Mouse (Mus musculus) monocyte, adult 59 days (primary cell): ENCODE measurements around the gene Zfp982. TPM values are rescaled to one million over a fixed set of nuclear protein-coding genes. Genes with fewer than 3 reads are reported as not detected.

ENCODE experiments used
- total RNA-seq, 2 experiments: library from RNA; stranded (reverse); gene quantifications; one replicate each; pipeline ENCODE4 v1.2.4; 2023

Gene Zfp982
- under 1 TPM in 1 of 2 experiments, not detected in 1; 0.70 TPM for total RNA-seq

DNA sequence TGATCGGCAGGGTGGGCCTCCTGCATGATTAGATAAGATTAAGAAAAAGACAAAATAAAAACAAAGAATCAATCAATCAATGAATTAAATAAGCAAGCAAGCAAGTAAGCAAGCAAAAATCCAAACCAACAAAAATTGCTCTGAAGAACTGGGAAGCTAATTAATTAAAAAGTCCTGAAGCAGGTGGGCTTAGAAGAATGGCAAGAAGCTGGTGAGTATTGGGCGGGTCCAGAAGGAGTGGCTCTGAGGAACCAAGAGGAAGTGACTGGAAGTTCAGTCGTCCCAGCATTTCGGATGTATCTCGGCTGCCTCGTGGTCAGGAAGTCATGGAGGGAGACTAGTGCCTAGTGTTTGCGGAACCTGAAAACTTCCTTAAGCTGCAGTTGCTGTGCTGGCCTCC is at the start of gene Zfp982:
TSS of gene Zfp982 (plus strand) at position 301 of the 400 bp plus-strand sequence.

DNA sequence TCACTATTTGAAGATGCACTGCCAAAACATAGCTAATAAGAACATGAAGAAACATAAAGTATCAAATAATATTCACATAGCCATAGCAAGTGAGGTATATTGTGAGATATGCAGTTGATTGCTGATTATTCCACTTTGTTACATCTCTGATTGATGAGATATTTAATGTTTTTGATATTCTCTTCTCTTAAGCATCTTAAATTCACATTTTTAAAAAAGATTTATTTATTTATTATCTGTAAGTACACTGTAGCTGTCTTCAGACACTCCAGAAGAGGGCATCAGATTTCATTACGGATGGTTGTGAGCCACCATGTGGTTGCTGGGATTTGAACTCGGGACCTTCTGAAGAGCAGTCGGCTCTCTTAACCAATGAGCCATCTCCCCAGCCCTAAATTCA is 47.7 kb downstream of the Zfp982 start, which contains the start of gene Gm16503:
TSS of gene Gm16503 (plus strand) at position 301 of the 400 bp plus-strand sequence.

DNA sequence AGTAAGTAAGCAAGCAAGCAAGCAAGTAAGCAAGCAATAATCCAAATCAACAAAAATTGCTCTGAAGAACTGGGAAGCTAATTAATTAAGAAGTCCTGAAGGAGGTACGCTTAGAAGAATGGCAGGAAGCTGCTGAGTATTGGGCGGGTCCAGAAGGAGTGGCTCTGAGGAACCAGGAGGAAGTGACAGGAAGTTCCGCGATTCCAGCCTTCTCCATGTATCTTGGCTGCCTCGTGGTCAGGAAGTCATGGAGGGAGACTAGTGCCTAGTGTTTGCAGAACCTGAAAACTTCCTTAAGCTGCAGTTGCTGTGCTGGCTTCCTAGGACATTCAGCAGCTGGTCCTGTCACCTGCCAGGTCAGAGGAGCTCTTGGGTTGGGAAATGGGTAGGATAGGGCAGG is 60.9 kb downstream of the Zfp982 start, which contains the start of gene Zfp985:
TSS of gene Zfp985 (plus strand) at position 207 of the 400 bp plus-strand sequence.

Other genes with a start within 250 kb of the Zfp982 start
- gene Zfp988, start 186.7 kb upstream of the Zfp982 start, total RNA-seq, result not detected
- under 1 TPM; 0.55 to 0.84 TPM for gene Zfp978, start 131.1 kb upstream of the Zfp982 start, total RNA-seq
- gene Gm16503, start 47.8 kb downstream of the Zfp982 start, total RNA-seq, result under 1 TPM; 0.13 to 0.21 TPM
- not detected for gene Zfp985, start 60.9 kb downstream of the Zfp982 start, total RNA-seq
- not detected for gene Zfp979, start 150.1 kb downstream of the Zfp982 start, total RNA-seq
- gene Zfp534, start 210.1 kb downstream of the Zfp982 start, total RNA-seq, result not detected